Comparison of ENCODE assay signal across 1 mouse cellular context in genomic region chr11:24075486-24076126, GRCm38 (mm10).
TF ChIP-seq lines count a peak whose summit lies in the region.

No protein-coding gene starts in this region.

TF ChIP-seq in MEL, 35 proteins besides CTCF, POLR2A, EP300 and RAD21 (continued from another document):
- no peak for TF ChIP-seq POLR2AphosphoS5 (IDR thresholded peaks at IDR 0.05; ENCODE audit: borderline replicate concordance, low read depth, low read length)
- peak; percentile 31; the same call in 1 of the 2 replicates for TF ChIP-seq NELFE (IDR thresholded peaks at IDR 0.05; ENCODE audit: low read depth, low read length)
- TF ChIP-seq MAFK (IDR thresholded peaks at IDR 0.05; ENCODE audit: borderline replicate concordance, low read depth, low read length) = no peak
- TF ChIP-seq MXI1 (IDR thresholded peaks at IDR 0.05; ENCODE audit: low read depth, low read length) = peak; percentile 26
- no peak; the same call in 1 of the 2 replicates for TF ChIP-seq ZKSCAN1 (IDR thresholded peaks at IDR 0.05; ENCODE audit: low read depth, low read length)
- TF ChIP-seq ZMIZ1 (IDR thresholded peaks at IDR 0.05; ENCODE audit: low read depth, low read length) = peak; percentile 57; the same call in 1 of the 2 replicates
- 0 out of 2 replicates have a peak, but pooled peaks have one; percentile 33 for TF ChIP-seq MAX (IDR thresholded peaks at IDR 0.05; ENCODE audit: low read length)
- no peak for TF ChIP-seq SMC3 (IDR thresholded peaks at IDR 0.05; ENCODE audit: low read depth, low read length)
- no peak for TF ChIP-seq JUND (IDR thresholded peaks at IDR 0.05; ENCODE audit: low read depth, low read length)
